Mouse (Mus musculus) olfactory bulb, adult 2 months (tissue): Measurements from ENCODE around the gene Mrm3. TPM values are rescaled to one million over a fixed set of nuclear protein-coding genes. Genes with fewer than 3 reads are reported as not detected.

Source experiments
- H3K27ac ChIP-seq: fragments of 200-500 bp; 2 replicates; pipeline ENCODE4 v1.5.1; 2012; ENCODE audit warnings: low read depth, low read length; ENCODE audit not compliant: insufficient read depth
- H3K4me1 ChIP-seq: fragments of 200-500 bp; 2 replicates; pipeline ENCODE4 v1.6.1; 2012; ENCODE audit warnings: low read length; ENCODE audit not compliant: control insufficient read depth, insufficient read depth
- H3K4me3 ChIP-seq: fragments of 200-500 bp; 2 replicates; pipeline ENCODE4 v1.5.1; 2012; ENCODE audit warnings: mild to moderate bottlenecking, low read depth, low read length, moderate library complexity; ENCODE audit not compliant: insufficient read depth
- CTCF ChIP-seq: fragments of 200-500 bp; IDR thresholded peaks from 2 replicates; pipeline ENCODE4 v1.5.1; 2012; ENCODE audit warnings: low read depth, mild to moderate bottlenecking, low read length, moderate library complexity; ENCODE audit not compliant: insufficient read depth
- POLR2A ChIP-seq: fragments of 200-500 bp; IDR thresholded peaks from 2 replicates; pipeline ENCODE4 v1.6.1; 2012; ENCODE audit warnings: mild to moderate bottlenecking, low read depth, low read length, moderate library complexity; ENCODE audit not compliant: insufficient read depth
- WGBS: fragments of 180-500 bp; shearing (Covaris S2); methylation state at CpG from one replicate; pipeline ENCODE4 v1.1.7; 2018; 5-methylcytosine and 5-hydroxymethylcytosine counted together
- polyA plus RNA-seq: library from polyadenylated mRNA; stranded (reverse); fragments of >200 nt; gene quantifications from 2 replicates; pipeline ENCODE4 v1.2.4, GENCODE M21; 2012; ENCODE audit warnings: low replicate concordance; ENCODE audit not compliant: missing spikeins, insufficient read depth, insufficient read length

Gene Mrm3
- polyA plus RNA-seq, 1 experiment, result not detected

DNA sequence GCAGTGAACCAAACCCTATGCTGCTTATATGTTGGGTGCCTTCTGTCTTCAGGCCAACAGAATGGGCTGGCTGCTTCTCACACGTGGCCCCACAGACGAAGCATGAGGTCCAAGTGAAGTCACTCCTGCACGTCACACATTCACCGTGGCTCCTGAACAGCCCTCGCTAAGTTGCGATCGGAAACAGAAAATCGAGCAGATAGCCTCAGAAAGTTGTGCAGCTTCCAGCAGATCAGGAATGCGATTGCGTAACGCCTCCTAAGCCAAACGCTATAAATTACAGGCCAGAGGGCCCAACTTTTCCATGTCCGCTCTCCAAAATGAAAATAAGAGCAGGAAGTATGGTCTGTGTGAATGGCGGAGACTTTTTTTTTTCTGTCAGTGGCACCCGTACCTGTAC lies 48.9 kb downstream of the Mrm3 start:
- Histone ChIP-seq H3K4me1 (peaks cover 7% of the 10 kb centered on the region), H3K4me3 (no peak overlapping the region), H3K27ac (no peak overlapping the region)
- TF ChIP-seq CTCF (no peak), POLR2A (no peak)
- 84% methylated on average over 15 of the region's 15 CpGs for WGBS

GRCm38 (mm10) chr11:76292831-76293230 lies 49.3 kb downstream of the Mrm3 start:
- Histone ChIP-seq H3K4me1 (peaks cover 8% of the 10 kb centered on the region), H3K27ac (no peak overlapping the region), H3K4me3 (no peak overlapping the region)
- no peak for TF ChIP-seq CTCF
- 85% methylated on average over 6 of the region's 6 CpGs for WGBS

DNA sequence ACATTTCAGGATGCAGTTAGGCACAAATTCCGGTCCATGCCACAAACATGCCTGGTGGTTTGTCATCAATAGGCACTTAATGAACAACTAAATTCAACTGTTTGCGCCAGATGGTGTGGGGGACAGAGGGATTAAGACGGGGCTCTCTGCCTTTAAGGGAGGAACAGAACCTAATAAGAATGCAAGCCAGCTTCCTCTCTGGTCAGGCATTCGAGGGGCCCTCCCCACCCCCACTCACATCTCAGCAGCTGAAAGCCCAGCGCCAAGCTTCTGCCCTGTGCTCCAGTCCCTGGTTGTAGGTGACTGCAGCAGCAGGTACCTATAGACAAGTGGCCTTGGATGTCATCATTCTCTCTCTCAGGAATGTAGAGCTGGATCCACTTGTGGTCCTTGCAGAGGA lies 50.6 kb downstream of the Mrm3 start:
- TF ChIP-seq CTCF (no peak), POLR2A (no peak)
- 73% methylated on average over 5 of the region's 5 CpGs for WGBS
- Histone ChIP-seq H3K4me3 (no peak overlapping the region), H3K4me1 (peaks cover 4% of the 10 kb centered on the region), H3K27ac (no peak overlapping the region)

DNA sequence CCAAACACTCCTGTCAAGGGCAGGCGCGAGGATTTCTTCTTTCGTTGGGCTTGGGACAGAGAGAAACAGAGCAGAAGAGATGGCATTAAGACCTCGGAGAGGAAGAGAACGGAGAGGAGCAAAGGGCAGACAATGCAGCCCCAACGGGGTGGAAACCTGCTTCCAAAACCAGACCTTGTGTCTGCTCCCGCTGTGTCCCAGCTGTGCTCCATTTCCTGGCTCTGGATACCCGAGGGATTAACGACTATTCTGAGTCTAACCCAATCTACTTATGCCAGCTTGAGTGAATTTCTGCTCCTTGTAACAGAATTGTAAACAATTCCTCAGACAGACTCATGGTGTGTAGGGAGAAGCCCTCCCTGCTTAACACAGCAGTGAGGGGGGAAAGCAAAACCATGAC lies 51.3 kb downstream of the Mrm3 start:
- Histone ChIP-seq H3K4me1 (peaks cover 3% of the 10 kb centered on the region; the same call in 1 of the 2 replicates), H3K27ac (no peak overlapping the region), H3K4me3 (no peak overlapping the region)
- WGBS, result 48% methylated on average over 9 of the region's 9 CpGs
- TF ChIP-seq CTCF, result no peak
- no peak for TF ChIP-seq POLR2A

- TF ChIP-seq POLR2A (no peak), CTCF (no peak)
- 54% methylated on average over 9 of the region's 9 CpGs for WGBS
- peaks cover 3% of the 10 kb centered on the region; the same call in 1 of the 2 replicates for H3K4me1 ChIP-seq
- H3K4me3 ChIP-seq, result no peak overlapping the region
- H3K27ac ChIP-seq, result no peak overlapping the region
Measured at GRCm38 (mm10) chr11:76297252-76297651, 53.7 kb downstream of the Mrm3 start.

- Histone ChIP-seq H3K4me1 (peaks cover 3% of the 10 kb centered on the region; the same call in 1 of the 2 replicates), H3K4me3 (no peak overlapping the region), H3K27ac (no peak overlapping the region)
- TF ChIP-seq POLR2A, result no peak
- TF ChIP-seq CTCF, result no peak
- 53% methylated on average over 9 of the region's 9 CpGs for WGBS
Measured at GRCm38 (mm10) chr11:76298457-76299000, 55.0 kb downstream of the Mrm3 start.

Other genes starting within 250 kb of the Mrm3 start
- not detected in 2 replicates for gene 1700016K19Rik, start 243.8 kb upstream of the Mrm3 start, polyA plus RNA-seq
- gene Rflnb, start 215.9 kb upstream of the Mrm3 start, polyA plus RNA-seq, result not detected in 2 replicates
- gene Vps53, start 64.1 kb upstream of the Mrm3 start, polyA plus RNA-seq, result not detected in 2 replicates
- gene Fam57a, start 64.0 kb upstream of the Mrm3 start, polyA plus RNA-seq, result not detected in 2 replicates
- gene Dbil5, start 26.1 kb upstream of the Mrm3 start, polyA plus RNA-seq, result not detected in 2 replicates
- not detected in 2 replicates for gene Gemin4, start 26.1 kb upstream of the Mrm3 start, polyA plus RNA-seq
- not detected in 2 replicates for gene Glod4, start within 50 bp of the Mrm3 start, polyA plus RNA-seq
- not detected in 2 replicates for gene Nxn, start 155.4 kb downstream of the Mrm3 start, polyA plus RNA-seq
- not detected in 2 replicates for gene Timm22, start 163.2 kb downstream of the Mrm3 start, polyA plus RNA-seq